Mouse (Mus musculus): Measurements from ENCODE around the gene Cep128.

The Cep128 gene

DNA sequence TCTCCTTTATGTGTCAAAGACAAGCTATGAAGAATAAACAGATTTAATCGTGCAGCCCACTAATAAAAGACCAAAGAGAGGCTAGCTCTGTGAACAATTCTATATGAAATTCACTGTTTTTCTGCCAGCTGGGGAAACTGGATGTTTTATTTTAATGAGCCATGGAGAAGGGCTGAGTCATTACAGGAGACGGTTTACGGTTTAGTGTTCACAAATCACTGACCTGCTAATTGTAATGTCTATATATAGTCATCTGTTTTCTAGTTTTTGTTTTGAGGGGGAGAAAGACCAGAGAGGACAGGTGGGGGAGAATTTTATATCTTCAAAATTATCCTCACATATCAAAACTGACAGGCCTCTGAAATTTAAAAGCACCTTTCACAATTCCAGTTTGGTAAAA, 212.6 kb downstream of the Cep128 start:
- DNase-seq = no peak

DNA sequence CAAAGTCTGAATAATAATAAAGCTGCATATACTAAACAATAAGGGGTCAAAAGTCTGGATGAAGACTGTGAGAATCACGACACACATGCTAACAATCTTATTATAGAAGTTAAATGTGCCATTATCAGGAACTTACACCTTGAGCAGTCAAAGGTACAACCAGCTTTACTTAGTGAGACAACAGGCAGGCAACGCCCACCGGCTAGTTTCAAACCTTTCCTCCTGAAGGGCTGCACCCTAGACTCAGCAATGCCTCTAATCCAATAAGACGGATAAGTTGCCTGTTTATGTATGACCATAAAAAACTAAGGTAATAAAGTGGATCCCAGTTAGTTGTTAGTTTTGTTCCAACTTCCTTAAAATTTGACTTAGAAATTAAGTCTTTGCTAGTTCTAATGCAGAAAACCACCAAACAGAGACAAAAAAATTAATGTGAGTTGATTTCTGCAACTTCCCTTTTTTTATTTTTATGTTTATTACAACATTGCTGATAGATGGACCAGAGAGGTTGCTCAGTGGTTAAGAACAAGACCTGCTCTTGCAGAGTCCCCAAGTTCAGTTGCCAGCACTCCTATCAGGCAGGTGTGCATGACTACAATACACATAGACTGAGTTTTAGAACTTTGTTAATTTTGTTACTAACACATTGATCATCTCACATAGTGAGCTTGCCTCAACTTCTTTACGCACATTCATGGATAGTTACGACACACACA, 223.0 kb downstream of the Cep128 start:
- DNase-seq = no peak

DNA sequence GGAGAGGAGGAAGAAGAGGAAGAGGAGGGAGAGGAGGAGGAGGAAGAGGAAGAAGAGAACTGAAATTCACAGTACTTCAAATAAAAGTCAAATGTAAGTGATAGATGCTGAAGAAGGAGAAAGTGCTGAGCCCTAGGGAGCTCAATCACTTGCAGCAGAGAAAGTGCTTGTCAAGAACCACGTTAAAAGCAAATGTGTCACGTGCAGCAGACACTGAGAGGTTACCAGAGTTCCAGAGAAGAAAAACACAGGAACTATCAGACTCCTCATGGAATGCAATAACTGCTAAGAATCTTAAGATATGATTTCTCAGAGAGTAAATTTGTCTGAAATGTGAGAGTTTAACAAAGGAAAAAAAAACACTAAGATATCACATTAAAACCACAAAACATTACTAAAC, 225.7 kb downstream of the Cep128 start:
- DNase-seq = no peak

GRCm38 (mm10) chr12:91154052-91154451, 230.2 kb downstream of the Cep128 start:
- no peak for DNase-seq

DNA sequence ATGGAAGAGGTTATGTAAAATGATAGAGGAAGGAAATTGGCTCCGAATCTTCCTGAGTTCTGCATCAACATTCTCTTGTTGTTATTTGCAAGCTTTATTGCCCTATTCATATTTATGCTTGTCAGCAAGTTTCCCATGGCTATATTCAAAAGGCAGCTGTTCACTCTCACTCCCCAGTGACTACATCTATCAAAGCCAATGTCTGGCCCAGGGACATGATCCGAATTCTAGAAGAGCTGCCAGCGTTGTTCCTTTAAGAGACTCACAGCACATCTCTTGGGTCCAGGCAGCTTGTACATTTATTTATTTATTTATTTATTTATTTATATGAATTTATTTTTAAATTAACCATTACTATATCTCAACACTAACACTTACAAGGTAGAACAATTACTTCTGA, 235.1 kb downstream of the Cep128 start:
- DNase-seq = no peak

DNA sequence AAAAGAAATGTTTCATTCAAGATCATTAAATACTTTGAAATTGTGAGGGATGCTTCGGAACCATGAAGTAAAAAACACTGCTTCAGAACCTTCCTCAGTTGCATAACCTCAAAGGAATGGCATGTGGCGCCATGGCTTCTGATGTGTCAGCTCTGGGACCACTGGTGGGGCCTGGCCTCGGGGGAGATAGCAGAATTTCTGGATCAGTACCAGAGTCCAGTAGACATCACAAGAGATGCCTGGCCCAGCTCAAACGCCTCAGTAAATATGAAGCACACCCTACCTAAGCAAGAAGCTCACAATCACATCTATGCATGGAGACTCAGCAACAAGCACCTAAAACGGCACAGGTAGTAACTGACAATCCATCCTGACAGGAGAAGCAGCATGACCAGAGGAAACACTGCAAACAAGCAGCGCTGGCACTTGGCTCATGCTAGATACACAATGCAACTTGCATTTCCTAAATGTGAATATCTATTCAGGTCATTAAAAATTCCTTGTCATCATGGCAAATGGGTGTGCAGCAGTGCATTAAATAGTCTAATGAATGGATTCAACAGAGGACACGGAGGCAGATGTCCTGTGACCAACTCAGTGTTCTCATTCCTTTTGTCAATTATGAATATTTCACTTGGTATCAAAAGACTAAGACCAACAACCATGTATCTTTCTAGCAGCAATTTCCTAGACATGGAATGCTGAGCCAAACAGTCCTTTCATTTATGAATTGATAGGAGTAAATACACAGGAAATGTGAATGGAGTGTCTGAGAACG, 249.3 kb downstream of the Cep128 start:
- no peak for DNase-seq

GRCm38 (mm10) chr12:91115054-91115453, 269.2 kb downstream of the Cep128 start:
- no peak for DNase-seq

DNA sequence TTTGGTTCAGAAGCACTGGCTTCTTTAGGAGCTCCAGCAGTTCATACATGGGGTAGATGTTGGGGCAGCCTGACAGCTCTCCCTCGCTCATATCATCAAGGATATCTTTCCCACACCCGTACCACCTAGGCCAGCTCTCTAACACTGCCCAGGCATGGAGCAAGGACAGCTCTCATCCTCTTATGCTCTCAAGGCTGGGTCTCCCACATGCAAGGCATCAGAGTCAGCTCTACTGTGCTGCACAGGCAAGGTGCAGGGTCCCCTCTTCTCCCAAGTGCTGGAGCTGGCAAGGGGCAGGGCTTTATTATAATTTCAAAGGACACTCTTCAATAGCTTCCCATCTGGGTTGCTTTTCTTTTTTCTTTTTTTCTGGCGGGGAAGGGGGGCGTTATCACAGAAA, 280.9 kb downstream of the Cep128 start:
- no peak for DNase-seq

DNA sequence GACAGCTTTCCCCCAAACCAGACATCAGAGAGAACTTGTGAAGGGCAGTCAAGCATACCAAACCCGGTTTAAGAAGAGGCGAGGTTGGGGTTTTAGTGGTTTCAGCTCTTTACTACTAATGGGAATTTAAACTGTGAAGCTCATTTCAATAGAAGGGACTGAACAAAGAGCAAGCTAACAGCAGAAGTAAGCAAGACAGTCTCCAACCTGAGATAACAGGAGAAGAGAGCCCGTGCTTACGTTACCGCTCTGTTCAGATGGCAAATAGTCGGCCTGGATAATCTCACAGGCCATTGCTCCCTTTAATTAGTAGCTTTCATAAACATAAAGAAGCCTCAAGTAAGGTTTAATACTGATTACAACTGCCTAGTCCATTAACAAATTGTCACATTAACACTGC, 286.3 kb downstream of the Cep128 start:
- no peak for DNase-seq

DNA sequence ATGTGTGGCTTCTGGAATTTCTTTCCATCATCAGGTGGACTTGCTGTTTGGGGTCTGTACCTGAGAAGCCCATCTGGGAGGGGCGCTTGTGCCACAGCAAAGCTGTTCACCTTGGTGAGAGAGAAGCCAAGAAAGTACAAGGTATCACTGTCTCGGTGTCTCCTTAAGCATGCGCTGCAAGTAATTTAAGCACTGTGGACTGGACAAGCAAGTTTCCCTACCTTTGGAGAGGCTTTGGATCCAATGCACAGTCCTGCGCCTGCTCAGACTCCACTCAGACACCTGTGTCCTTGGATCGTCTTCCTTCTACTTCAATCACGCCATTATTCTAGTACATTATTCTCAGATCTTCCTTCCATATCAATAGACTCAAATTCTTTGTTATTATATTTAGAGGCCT, 288.0 kb downstream of the Cep128 start:
- DNase-seq = no peak

GRCm38 (mm10) chr12:91088271-91088670, 295.9 kb downstream of the Cep128 start:
- DNase-seq = no peak

GRCm38 (mm10) chr12:91085967-91086366, 298.2 kb downstream of the Cep128 start:
- no peak for DNase-seq

DNA sequence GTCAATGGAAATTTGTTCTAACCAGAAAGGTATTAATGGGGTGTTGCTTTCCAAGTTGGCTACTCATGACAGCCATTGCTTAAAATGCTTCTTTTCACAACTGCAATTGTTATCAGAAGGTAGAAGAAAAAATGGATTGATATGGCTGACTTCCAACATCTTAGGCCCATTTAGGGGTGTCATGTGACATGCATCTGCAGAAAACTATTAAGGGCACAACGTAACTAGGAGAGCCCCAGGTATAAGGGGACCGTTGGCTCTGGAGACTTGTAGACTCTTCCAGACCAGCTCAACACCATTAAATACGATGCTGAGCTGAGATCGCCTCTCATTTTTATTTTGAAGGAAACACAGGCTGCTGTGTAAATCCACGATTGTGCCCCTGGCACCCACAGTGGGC, 308.6 kb downstream of the Cep128 start:
- DNase-seq = no peak

DNA sequence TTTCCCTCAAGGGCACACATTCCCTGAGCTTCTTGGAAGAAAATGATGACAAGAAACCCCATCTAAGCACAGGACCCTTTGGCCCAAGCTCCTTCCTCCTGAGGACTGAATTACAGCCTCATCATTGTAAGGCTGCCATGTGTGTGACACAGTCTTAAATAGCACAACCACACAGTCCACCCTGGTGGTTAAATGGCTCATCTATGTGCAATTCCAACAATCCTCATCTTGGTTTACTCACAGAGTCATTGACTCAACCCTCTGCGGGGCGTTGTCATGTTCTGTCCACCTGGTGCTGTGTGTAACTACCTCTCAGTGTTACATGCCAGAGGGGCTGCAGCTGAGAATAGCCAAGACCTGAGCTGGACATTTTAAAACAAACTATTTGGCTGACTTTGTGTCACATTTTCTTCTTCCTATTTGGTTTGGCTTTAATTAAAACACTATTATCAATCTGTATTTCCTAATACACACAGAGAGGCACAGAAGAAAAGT, 313.6 kb downstream of the Cep128 start:
- no peak for DNase-seq

GRCm38 (mm10) chr12:91067083-91067441, 317.1 kb downstream of the Cep128 start:
- DNase-seq = no peak

- no peak for DNase-seq
Observed at GRCm38 (mm10) chr12:91066286-91067082, 317.7 kb downstream of the Cep128 start.

- no peak for DNase-seq
Observed at GRCm38 (mm10) chr12:91065423-91065822, 318.8 kb downstream of the Cep128 start.

DNA sequence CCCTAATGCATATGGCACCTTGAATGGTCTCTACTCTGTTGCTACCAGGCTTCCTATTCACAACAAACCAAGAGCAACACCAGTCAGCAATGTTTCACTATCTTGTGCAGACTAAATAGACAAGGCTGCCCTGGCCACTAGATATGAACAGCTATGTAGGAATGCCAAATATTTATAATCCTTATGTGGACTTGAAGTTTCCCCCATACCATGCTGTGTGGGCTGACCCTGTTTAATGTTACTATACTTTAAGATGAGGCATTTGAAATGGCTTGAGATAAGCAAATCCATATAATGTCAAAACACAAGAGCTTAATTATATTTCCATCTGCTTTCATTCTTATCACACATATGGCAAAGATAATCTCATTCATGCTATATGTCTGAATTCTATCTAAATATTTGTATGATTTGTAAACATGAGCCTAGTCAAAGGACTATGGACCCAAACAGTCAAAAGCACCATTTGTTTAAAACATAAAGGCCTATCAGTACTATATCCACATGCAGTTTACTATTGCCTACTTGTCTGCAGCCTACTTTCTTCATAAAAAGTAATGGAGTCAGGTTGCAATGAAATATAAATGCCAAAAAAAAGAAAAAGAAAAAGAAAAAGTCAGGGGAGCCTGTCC, 319.7 kb downstream of the Cep128 start:
- no peak for DNase-seq

GRCm38 (mm10) chr12:91063337-91064015, 320.7 kb downstream of the Cep128 start:
- DNase-seq = no peak

DNA sequence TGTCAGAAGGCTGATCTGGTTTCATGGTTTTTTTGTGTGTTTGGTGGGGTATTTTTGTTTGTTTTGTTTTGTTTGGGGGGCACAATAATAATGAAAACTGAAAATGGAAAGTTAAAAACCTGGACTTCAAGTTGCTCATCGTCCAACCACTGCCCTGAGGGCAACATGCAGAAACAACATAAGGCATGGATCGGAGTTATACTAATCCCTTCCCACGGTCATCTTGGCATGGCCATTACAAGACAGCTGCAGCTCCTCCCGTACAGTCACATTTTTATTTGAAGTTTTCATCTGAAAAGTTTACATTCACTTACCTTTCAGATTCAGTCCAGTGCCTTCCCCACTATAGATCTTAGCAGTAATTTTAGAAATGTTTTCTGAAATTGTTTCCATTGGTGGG, 321.5 kb downstream of the Cep128 start:
- DNase-seq = no peak

DNA sequence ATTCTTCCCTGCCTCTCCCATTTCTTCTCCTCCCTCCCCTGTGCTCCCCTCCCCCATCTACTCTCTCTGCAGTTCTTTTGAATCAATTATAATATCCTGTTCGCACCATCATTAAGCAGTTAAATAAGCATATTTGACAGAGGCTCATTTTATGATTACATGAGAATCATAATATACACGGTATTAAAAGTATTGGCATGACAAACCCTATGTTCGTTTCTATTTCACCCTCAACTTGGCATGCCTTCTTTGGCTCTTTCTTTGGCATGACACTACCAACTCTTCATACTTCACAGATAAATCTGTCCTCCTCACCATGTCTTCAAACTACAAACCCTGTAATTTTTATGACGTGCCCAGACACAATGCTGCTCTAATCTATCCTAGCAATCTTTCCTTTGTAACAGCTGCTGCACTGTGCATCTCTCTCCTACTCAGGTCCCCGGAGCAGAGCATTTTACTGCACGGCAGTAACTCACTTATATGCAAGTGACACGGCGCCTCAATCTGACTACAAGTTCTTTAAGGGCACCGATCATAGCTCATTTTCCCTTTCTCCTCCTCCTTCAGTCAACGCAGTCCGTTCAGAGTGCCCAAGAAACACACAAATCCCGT, 324.4 kb downstream of the Cep128 start:
- DNase-seq = no peak

GRCm38 (mm10) chr12:91056885-91057284, 327.3 kb downstream of the Cep128 start:
- no peak for DNase-seq

Data from kidney, postnatal 25 days (tissue).